Mouse (Mus musculus) hindbrain, postnatal 0 days (tissue): ENCODE data around the gene Gpr55. TPM values are rescaled to one million over a fixed set of nuclear protein-coding genes. Genes with fewer than 3 reads are reported as not detected.

ENCODE experiments used
- ATAC-seq: fragments of 200-750 bp; cut with Nextera tagmentation; 2 replicates; pipeline ENCODE4 v1.8.0; 2017; ENCODE audit warnings: mild to moderate bottlenecking, moderate TSS enrichment, moderate library complexity
- DNase-seq: peaks from one replicate; pipeline ENCODE4 v3.0.0-alpha.2; 2015; ENCODE audit warnings: low spot score
- H3K27ac ChIP-seq: fragments of 300-500 bp; sonication (generic); 2 replicates; pipeline ENCODE4 v1.5.1; 2014; ENCODE audit warnings: mild to moderate bottlenecking
- H3K27me3 ChIP-seq: fragments of 300-500 bp; sonication (generic); 2 replicates; pipeline ENCODE4 v1.6.1; 2014; ENCODE audit warnings: low read length, mixed read lengths; ENCODE audit not compliant: insufficient read depth
- H3K36me3 ChIP-seq: fragments of 300-500 bp; sonication (generic); 2 replicates; pipeline ENCODE4 v1.6.1; 2014; ENCODE audit warnings: low read length, mixed read lengths; ENCODE audit not compliant: insufficient read depth
- H3K4me1 ChIP-seq: fragments of 300-500 bp; sonication (generic); 2 replicates; pipeline ENCODE4 v1.6.1; 2014; ENCODE audit warnings: antibody characterized with exemption, low read length, mixed read lengths; ENCODE audit not compliant: insufficient read depth
- H3K4me2 ChIP-seq: fragments of 300-500 bp; sonication (generic); 2 replicates; pipeline ENCODE4 v1.6.1; 2014; ENCODE audit warnings: low read depth, mild to moderate bottlenecking, low read length, moderate library complexity, mixed read lengths
- H3K4me3 ChIP-seq: fragments of 300-500 bp; sonication (generic); 2 replicates; pipeline ENCODE4 v1.5.1; 2014; ENCODE audit warnings: low read length
- H3K9ac ChIP-seq: fragments of 300-500 bp; sonication (generic); replicated peaks from 2 replicates; pipeline ENCODE4 v1.6.1; 2014; ENCODE audit warnings: mild to moderate bottlenecking, low read length, moderate library complexity, mixed read lengths
- H3K9me3 ChIP-seq: fragments of 300-500 bp; sonication (generic); 2 replicates; pipeline ENCODE4 v1.6.1; 2016; ENCODE audit warnings: low read length, mixed read lengths
- CTCF ChIP-seq: IDR thresholded peaks from 2 replicates; pipeline ENCODE4 v1.5.1; 2016; ENCODE audit warnings: antibody characterized with exemption, control low read depth, low read depth
- WGBS: fragments of 180-500 bp; shearing (Covaris S2); extraction: QIAGEN DNeasy Blood & Tissue Kit; methylation state at CpG from one replicate; pipeline ENCODE4 v1.1.7; 2014; 5-methylcytosine and 5-hydroxymethylcytosine counted together
- polyA plus RNA-seq: library from polyadenylated mRNA; unstranded; fragments of >200 nt; fragmentation: Nextera tagmentation; extraction: Ambion mirVana; gene quantifications from 2 replicates; pipeline ENCODE4 v1.2.1, GENCODE M21; 2015
- total RNA-seq: library from RNA; depleted of rRNA; stranded (reverse); fragments of >200 nt; gene quantifications from 2 replicates; pipeline ENCODE4 v1.2.3, GENCODE M21; 2014; rRNA removed

Gene Gpr55
- total and polyA plus RNA-seq, 2 experiments from 2014 or later: 0.14 to 0.21 TPM

- ATAC-seq: peak; percentile 50
- H3K4me1 ChIP-seq: peaks cover 39% of the 10 kb centered on the region
- H3K4me3 ChIP-seq: peak overlapping the region; percentile 87
- H3K36me3 ChIP-seq: no peaks in the 10 kb centered on the region
- under 1% methylated on average over 30 of the region's 30 CpGs for WGBS
- peak; percentile 71 for DNase-seq
- no peak for TF ChIP-seq CTCF
- no peaks in the 10 kb centered on the region for H3K9me3 ChIP-seq
- H3K9ac ChIP-seq: peak overlapping the region; percentile 81
- no peaks in the 10 kb centered on the region for H3K27me3 ChIP-seq
- peak overlapping the region; percentile 86 for H3K27ac ChIP-seq
- peak overlapping the region; percentile 91 for H3K4me2 ChIP-seq
These were observed 66.0 kb downstream of the Gpr55 start for GRCm38 (mm10) chr1:85894748-85895360.

GRCm38 (mm10) chr1:85894231-85894747 lies 66.5 kb downstream of the Gpr55 start, which contains the start of gene Itm2c:
Itm2c (plus strand) TSS chr1:85894281.
- TF ChIP-seq CTCF: no peak
- ATAC-seq (peak; percentile 89), DNase-seq (peak; percentile 93)
- Histone ChIP-seq H3K9ac (peak within 1 kb of the TSS; percentile 81), H3K27me3 (no peaks in the 10 kb centered on the region), H3K27ac (peak within 1 kb of the TSS; percentile 86), H3K9me3 (no peaks in the 10 kb centered on the region), H3K4me1 (peaks cover 35% of the 10 kb centered on the region), H3K4me2 (peak within 1 kb of the TSS; percentile 91), H3K36me3 (no peaks in the 10 kb centered on the region), H3K4me3 (peak within 1 kb of the TSS; percentile 87)
- under 1% methylated on average over 35 of the region's 35 CpGs for WGBS

Other genes with a start within 250 kb of the Gpr55 start
- gene A630001G21Rik, start 182.4 kb downstream of the Gpr55 start, total RNA-seq: not detected in 2 replicates
- gene A630001G21Rik, start 182.4 kb downstream of the Gpr55 start, polyA plus RNA-seq: 0.35 and 0.36 TPM in 2 replicates
- gene Cab39, start 167.6 kb downstream of the Gpr55 start, total RNA-seq: 141 and 153 TPM in 2 replicates
- 39.9 and 41.6 TPM in 2 replicates for gene Cab39, start 167.6 kb downstream of the Gpr55 start, polyA plus RNA-seq
- gene Itm2c, start 66.7 kb downstream of the Gpr55 start, total RNA-seq: 329 and 336 TPM in 2 replicates
- gene Itm2c, start 66.7 kb downstream of the Gpr55 start, polyA plus RNA-seq: 244 and 253 TPM in 2 replicates
- 11.8 and 18.8 TPM in 2 replicates for gene 4933407L21Rik, start 32.5 kb downstream of the Gpr55 start, total RNA-seq
- 12.3 and 13.9 TPM in 2 replicates for gene 4933407L21Rik, start 32.5 kb downstream of the Gpr55 start, polyA plus RNA-seq
- gene Spata3, start 55.8 kb upstream of the Gpr55 start, total RNA-seq: 1.2 TPM in 1 of 2 replicates, not detected in the other
- 1.3 and 1.4 TPM in 2 replicates for gene Spata3, start 55.8 kb upstream of the Gpr55 start, polyA plus RNA-seq
- gene 2810459M11Rik, start 84.9 kb upstream of the Gpr55 start, total RNA-seq: 46.4 and 63.9 TPM in 2 replicates
- gene 2810459M11Rik, start 84.9 kb upstream of the Gpr55 start, polyA plus RNA-seq: 12.9 and 16.1 TPM in 2 replicates
- gene Psmd1, start 103.4 kb upstream of the Gpr55 start, total RNA-seq: 74.0 and 127 TPM in 2 replicates
- gene Psmd1, start 103.4 kb upstream of the Gpr55 start, polyA plus RNA-seq: 183 TPM in 2 replicates
- gene Htr2b, start 151.0 kb upstream of the Gpr55 start, total RNA-seq: not detected in 2 replicates
- 0.24 and 0.44 TPM in 2 replicates for gene Htr2b, start 151.0 kb upstream of the Gpr55 start, polyA plus RNA-seq
- 4.0 and 5.2 TPM in 2 replicates for gene Gm21972, start 172.6 kb upstream of the Gpr55 start, total RNA-seq
- gene Gm21972, start 172.6 kb upstream of the Gpr55 start, polyA plus RNA-seq: 0.29 TPM in 1 of 2 replicates, not detected in the other
- gene Armc9, start 193.8 kb upstream of the Gpr55 start, total RNA-seq: 13.6 and 21.0 TPM in 2 replicates
- 34.9 and 38.1 TPM in 2 replicates for gene Armc9, start 193.8 kb upstream of the Gpr55 start, polyA plus RNA-seq